25 mouse cellular contexts compared by ENCODE assay signal in the genomic region with DNA sequence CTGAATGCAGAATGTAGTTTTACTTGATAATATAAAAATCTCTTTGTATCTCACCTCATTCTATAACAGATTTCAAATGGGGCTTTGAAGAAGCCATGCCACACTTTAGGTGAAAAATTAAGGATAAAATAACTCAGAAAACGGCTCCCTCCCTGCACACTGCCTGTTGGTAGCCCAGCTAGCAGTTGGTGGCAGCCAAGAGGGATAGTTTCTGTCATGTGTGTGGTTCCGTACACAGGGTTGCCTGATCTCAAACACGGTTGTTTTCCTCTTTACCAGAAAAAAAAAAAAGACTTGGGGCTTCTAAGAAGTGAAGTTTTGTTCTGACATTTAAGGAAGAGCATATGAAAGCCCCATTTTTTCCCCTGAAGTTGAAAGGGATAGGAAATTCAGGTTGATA.
DNase-seq lines count a peak whose midpoint lies in the region; ATAC-seq and TF ChIP-seq lines count a peak whose summit lies in the region.
"Had no signal": no experiment of that assay in that cellular context is flagged by ENCODE, and none has a peak within 500 bp of the region (broad histone marks: within the 10 kb centered on the region; RNA-seq: fewer than 3 reads in every experiment).

No protein-coding gene starts in this region.

- peak overlapping the region; percentile 97 for H3K27ac ChIP-seq in cerebellum, adult 2 months (ENCODE audit: insufficient read depth, low read length)
- H3K27ac ChIP-seq in forebrain, embryonic 14.5 days (ENCODE audit: low read depth, low read length), result peak overlapping the region; percentile 78; the same call in 1 of the 2 replicates
- no peak overlapping the region for H3K27ac ChIP-seq in forebrain, embryonic 11.5 days (ENCODE audit: low read depth, low read length)
- peak overlapping the region; percentile 68; the same call in 1 of the 2 replicates for H3K27ac ChIP-seq in hindbrain, postnatal 0 days
- no peak overlapping the region; the same call in 1 of the 2 replicates for H3K27ac ChIP-seq in hindbrain, embryonic 14.5 days
- H3K27ac ChIP-seq: embryonic facial prominence, embryonic 13.5 days; heart, embryonic 13.5 days; liver, embryonic 15.5 days; stomach, embryonic 15.5 days had no signal

- H3K4me2 ChIP-seq in forebrain, embryonic 14.5 days (ENCODE audit: low read length), result no peak overlapping the region
- no peak overlapping the region for H3K4me2 ChIP-seq in forebrain, embryonic 11.5 days (ENCODE audit: low read depth, low read length, severe bottlenecking)
- no peak overlapping the region for H3K4me2 ChIP-seq in hindbrain, postnatal 0 days (ENCODE audit: low read depth, low read length)
- H3K4me2 ChIP-seq in hindbrain, embryonic 14.5 days (replicated peaks), result no peak overlapping the region
- H3K4me2 ChIP-seq: embryonic facial prominence, embryonic 13.5 days; heart, embryonic 13.5 days; liver, embryonic 15.5 days; lung, embryonic 14.5 days; stomach, embryonic 15.5 days had no signal

- no peaks in the 10 kb centered on the region for H3K36me3 ChIP-seq in forebrain, embryonic 14.5 days (ENCODE audit: control insufficient read depth, insufficient read depth, low read length)
- no peaks in the 10 kb centered on the region for H3K36me3 ChIP-seq in forebrain, embryonic 11.5 days (ENCODE audit: control insufficient read depth, insufficient read depth, low read length)
- no peaks in the 10 kb centered on the region for H3K36me3 ChIP-seq in hindbrain, postnatal 0 days (ENCODE audit: insufficient read depth, low read length)
- no peaks in the 10 kb centered on the region for H3K36me3 ChIP-seq in hindbrain, embryonic 14.5 days (replicated peaks; ENCODE audit: control insufficient read depth, insufficient read depth)
- H3K36me3 ChIP-seq: embryonic facial prominence, embryonic 13.5 days; G1E; heart, embryonic 13.5 days; liver, embryonic 15.5 days; stomach, embryonic 15.5 days had no signal

- peaks cover 58% of the 10 kb centered on the region for H3K4me1 ChIP-seq in cerebellum, adult 2 months (ENCODE audit: control insufficient read depth, insufficient read depth, low read length)
- H3K4me1 ChIP-seq in forebrain, embryonic 14.5 days (ENCODE audit: control insufficient read depth, insufficient read depth, low read length), result peaks cover 45% of the 10 kb centered on the region
- peaks cover 14% of the 10 kb centered on the region for H3K4me1 ChIP-seq in forebrain, embryonic 11.5 days (replicated peaks; ENCODE audit: control insufficient read depth, insufficient read depth, low read length)
- H3K4me1 ChIP-seq in hindbrain, postnatal 0 days (ENCODE audit: insufficient read depth, low read length), result peaks cover 27% of the 10 kb centered on the region
- peaks cover 52% of the 10 kb centered on the region for H3K4me1 ChIP-seq in hindbrain, embryonic 14.5 days (replicated peaks; ENCODE audit: control insufficient read depth, insufficient read depth, low read length)

- WGBS in cerebellum, adult 2 months, result 14% methylated on average over 3 of the region's 3 CpGs
- WGBS in forebrain, embryonic 14.5 days, result 44% methylated on average over 3 of the region's 3 CpGs
- 60% methylated on average over 3 of the region's 3 CpGs for WGBS in forebrain, embryonic 11.5 days
- 40% methylated on average over 3 of the region's 3 CpGs for WGBS in hindbrain, postnatal 0 days
- WGBS in hindbrain, embryonic 14.5 days, result 49% methylated on average over 3 of the region's 3 CpGs

- no peak overlapping the region for H3K4me3 ChIP-seq in cerebellum, adult 2 months (replicated peaks; ENCODE audit: insufficient read depth, low read depth, low read length)
- H3K4me3 ChIP-seq in forebrain, embryonic 14.5 days (ENCODE audit: low read depth, low read length), result no peak overlapping the region
- H3K4me3 ChIP-seq in forebrain, embryonic 11.5 days (ENCODE audit: low read depth, low read length), result no peak overlapping the region
- H3K4me3 ChIP-seq in hindbrain, postnatal 0 days (ENCODE audit: low read length), result no peak overlapping the region
- no peak overlapping the region for H3K4me3 ChIP-seq in hindbrain, embryonic 14.5 days (replicated peaks; ENCODE audit: low read length)
- H3K4me3 ChIP-seq: embryonic facial prominence, embryonic 13.5 days; heart, embryonic 13.5 days; liver, embryonic 15.5 days; stomach, embryonic 15.5 days had no signal

- no peak for TF ChIP-seq POLR2A in cerebellum, adult 2 months (IDR thresholded peaks at IDR 0.05; ENCODE audit: borderline replicate concordance, insufficient read depth, low read length)
- no peak for TF ChIP-seq POLR2A in brain, embryonic 14.5 days (IDR thresholded peaks at IDR 0.05; ENCODE audit: borderline replicate concordance, extremely low read depth, insufficient read depth, insufficient read length, poor library complexity, severe bottlenecking)

- DNase-seq in cerebellum, adult 2 months, result peak; percentile 31 to 48
- DNase-seq in cerebellum, postnatal 4 days (ENCODE audit: low spot score in 2 of 2), result no peak
- no peak for DNase-seq in forebrain, embryonic 14.5 days (ENCODE audit: low spot score)
- DNase-seq in forebrain, embryonic 11.5 days (ENCODE audit: low spot score), result no peak
- DNase-seq in hindbrain, postnatal 0 days (ENCODE audit: low spot score), result no peak
- DNase-seq in hindbrain, embryonic 14.5 days (ENCODE audit: low spot score), result no peak
- DNase-seq in brain, embryonic 14.5 days (ENCODE audit: low read depth), result peak; percentile 39
- DNase-seq in kidney, postnatal 14 days, result no peak
- DNase-seq: adrenal gland, adult 8-10 months; gastrocnemius, postnatal 10 days; heart, postnatal 10 days; kidney, adult 11 months; kidney, postnatal 25 days; liver; lung, embryonic 14.5 days; lung, postnatal 14 days; retina, postnatal 1 day; right cerebral cortex, postnatal 25 days; thymus, postnatal 14 days had no signal

- no peak overlapping the region for H3K9ac ChIP-seq in forebrain, embryonic 14.5 days (ENCODE audit: low read length)
- H3K9ac ChIP-seq in forebrain, embryonic 11.5 days (ENCODE audit: low read length), result no peak overlapping the region
- no peak overlapping the region for H3K9ac ChIP-seq in hindbrain, postnatal 0 days (replicated peaks; ENCODE audit: low read length)
- no peak overlapping the region for H3K9ac ChIP-seq in hindbrain, embryonic 14.5 days
- H3K9ac ChIP-seq: embryonic facial prominence, embryonic 13.5 days; heart, embryonic 13.5 days; liver, embryonic 15.5 days; lung, embryonic 14.5 days; stomach, embryonic 15.5 days had no signal

- H3K9me3 ChIP-seq in forebrain, embryonic 14.5 days (replicated peaks; ENCODE audit: control insufficient read depth, low read length), result no peaks in the 10 kb centered on the region
- no peaks in the 10 kb centered on the region for H3K9me3 ChIP-seq in forebrain, embryonic 11.5 days (ENCODE audit: control insufficient read depth, low read length)
- H3K9me3 ChIP-seq in hindbrain, postnatal 0 days (ENCODE audit: low read length), result no peaks in the 10 kb centered on the region
- no peaks in the 10 kb centered on the region for H3K9me3 ChIP-seq in hindbrain, embryonic 14.5 days (ENCODE audit: control insufficient read depth, low read length)
- H3K9me3 ChIP-seq: embryonic facial prominence, embryonic 13.5 days; G1E; heart, embryonic 13.5 days; liver, embryonic 15.5 days; stomach, embryonic 15.5 days had no signal

- no peaks in the 10 kb centered on the region for H3K27me3 ChIP-seq in cerebellum, adult 2 months (ENCODE audit: control insufficient read depth, insufficient read depth, low read length)
- H3K27me3 ChIP-seq in forebrain, embryonic 14.5 days (replicated peaks; ENCODE audit: control insufficient read depth, insufficient read depth, low read length), result no peaks in the 10 kb centered on the region
- no peaks in the 10 kb centered on the region for H3K27me3 ChIP-seq in forebrain, embryonic 11.5 days (ENCODE audit: control insufficient read depth, insufficient read depth, low read length)
- H3K27me3 ChIP-seq in hindbrain, postnatal 0 days (ENCODE audit: insufficient read depth, low read length), result no peaks in the 10 kb centered on the region
- H3K27me3 ChIP-seq in hindbrain, embryonic 14.5 days (ENCODE audit: control insufficient read depth, insufficient read depth, low read length), result no peaks in the 10 kb centered on the region
- H3K27me3 ChIP-seq: heart, embryonic 13.5 days; liver, embryonic 15.5 days; stomach, embryonic 15.5 days had no signal

- no peak for ATAC-seq in forebrain, embryonic 14.5 days
- no peak for ATAC-seq in forebrain, embryonic 11.5 days (replicated peaks; ENCODE audit: low FRiP score)
- no peak for ATAC-seq in hindbrain, postnatal 0 days
- ATAC-seq in hindbrain, embryonic 14.5 days (ENCODE audit: low FRiP score), result no peak
- ATAC-seq: inflammation-experienced regulatory T-cells, adult 6 months had no signal

- TF ChIP-seq CTCF in cerebellum, adult 2 months (IDR thresholded peaks at IDR 0.05; ENCODE audit: borderline replicate concordance, insufficient read depth, low read depth, low read length), result no peak
- no peak for TF ChIP-seq CTCF in hindbrain, postnatal 0 days (IDR thresholded peaks at IDR 0.05; ENCODE audit: low read depth)
- TF ChIP-seq CTCF in brain, embryonic 14.5 days (IDR thresholded peaks at IDR 0.05; ENCODE audit: borderline replicate concordance, extremely low read depth, insufficient read depth, insufficient read length), result no peak

Comparison
In these comparisons a context has a peak if more than half of its experiments do, and no peak if none do; other contexts are left out.
1. DNase-seq: peak in cerebellum, adult 2 months (2 of 2) and brain, embryonic 14.5 days (single experiment); none in cerebellum, postnatal 4 days (0 of 2), forebrain, embryonic 14.5 days (single experiment), forebrain, embryonic 11.5 days (single experiment), hindbrain, postnatal 0 days (single experiment), hindbrain, embryonic 14.5 days (single experiment) and kidney, postnatal 14 days (single experiment).
2. H3K27ac ChIP-seq: peak in cerebellum, adult 2 months (single experiment), forebrain, embryonic 14.5 days (single experiment) and hindbrain, postnatal 0 days (single experiment); none in forebrain, embryonic 11.5 days (single experiment) and hindbrain, embryonic 14.5 days (single experiment).